Mouse (Mus musculus): Measurements from ENCODE around the gene Pebp1.
A peak's percentile ranks its signal among the peaks of the same experiment; 100 is the strongest.
"Not testable (repeated sequence)": the region's sequence is repeated elsewhere in the genome, so short reads cannot be mapped to it uniquely, and the experiment has no call there.

The Pebp1 gene

DNA sequence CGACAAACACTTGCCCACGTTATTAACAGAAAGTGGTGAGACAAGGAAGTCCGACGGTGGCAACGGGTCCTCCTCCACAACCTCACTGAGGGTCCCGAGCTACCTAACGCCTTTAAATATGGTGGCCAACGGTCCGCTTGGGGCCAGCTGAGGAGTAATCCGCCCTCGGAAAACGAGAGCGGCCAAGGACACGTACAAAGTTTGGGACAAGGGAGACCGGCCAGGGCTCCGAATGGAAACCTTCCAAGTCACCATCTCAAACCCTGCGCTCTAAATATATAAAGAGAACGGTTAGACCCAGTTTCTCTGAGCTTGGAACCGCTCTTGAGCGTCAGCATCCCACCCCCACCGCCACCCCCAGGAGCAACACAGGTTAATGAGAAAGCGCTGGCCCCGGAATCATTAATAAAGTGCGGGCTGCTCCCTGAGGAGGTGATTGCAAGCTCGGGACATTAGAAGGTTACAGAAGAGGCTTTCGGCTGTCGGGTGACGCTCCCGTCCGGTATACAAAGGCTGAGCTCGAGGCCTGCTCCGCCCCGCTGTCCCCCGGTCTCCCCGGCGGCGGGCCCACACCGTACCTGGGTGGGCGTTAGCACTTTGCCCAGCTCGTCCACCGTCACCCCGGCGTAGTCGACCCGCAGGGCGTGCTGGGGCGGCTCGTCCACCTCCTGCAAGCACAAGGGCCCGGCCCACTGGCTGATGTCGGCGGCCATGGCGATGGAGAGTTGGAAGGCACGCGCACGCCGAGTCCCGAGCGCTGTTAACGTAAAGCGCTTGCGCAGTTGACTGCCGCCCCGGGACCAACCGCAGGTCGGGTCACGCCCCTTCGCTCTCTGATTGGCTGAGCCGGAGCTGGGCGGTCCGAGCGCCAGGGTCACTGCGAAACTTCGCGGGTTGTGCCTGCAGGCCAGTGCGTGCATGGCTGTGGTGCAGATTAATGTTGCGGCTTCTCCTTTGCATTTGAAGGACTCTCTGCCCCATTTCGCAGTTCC is at the start of gene Pebp1:
TSS of gene Pebp1 (minus strand) at position 795 of the 992 bp plus-strand sequence.
- peak; percentile 94 for DNase-seq (ENCODE audit: low read depth, low spot score)

DNA sequence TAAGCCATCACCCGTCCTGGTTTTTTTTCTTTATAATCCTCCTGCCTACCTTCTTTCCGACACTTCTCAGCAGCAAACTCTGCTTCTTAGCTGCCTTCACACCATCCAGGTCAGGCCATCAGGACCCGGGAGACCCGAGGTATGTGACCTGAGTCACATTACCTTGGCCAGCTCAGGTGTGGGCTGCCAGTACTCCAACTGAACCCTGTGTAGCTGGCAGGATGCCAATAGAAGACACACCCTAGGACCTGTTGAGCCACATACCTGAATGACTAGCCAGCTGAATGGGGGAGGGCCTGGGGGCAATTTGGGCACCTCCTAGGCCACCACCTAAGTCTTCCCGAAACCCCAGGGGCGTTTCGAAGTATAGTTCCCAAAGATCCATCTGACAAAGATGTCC is 43.0 kb upstream of the Pebp1 start:
- DNase-seq (ENCODE audit: low read depth, low spot score), result no peak

DNA sequence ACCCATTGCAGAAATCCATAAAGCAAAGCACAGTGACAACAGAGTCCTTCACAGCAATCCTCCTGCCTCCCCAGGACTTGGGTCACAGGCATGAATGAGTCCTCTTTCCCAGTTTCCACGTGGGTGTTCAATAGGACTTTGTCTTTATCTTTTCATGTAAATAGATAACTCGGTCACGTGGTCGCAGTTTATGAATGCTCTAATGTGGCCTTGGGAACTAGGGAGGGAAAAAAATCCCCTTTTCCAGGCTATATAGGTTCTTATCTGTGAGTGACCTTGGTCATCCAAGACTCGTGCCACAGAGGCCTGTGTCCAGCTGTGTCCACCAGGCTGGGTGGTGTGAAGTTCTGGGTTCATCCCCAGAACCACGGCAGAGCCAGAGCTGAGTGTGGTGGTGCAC is 39.0 kb upstream of the Pebp1 start:
- no peak for DNase-seq (ENCODE audit: low read depth, low spot score)

GRCm38 (mm10) chr5:117323751-117324150 is 36.3 kb upstream of the Pebp1 start:
- DNase-seq (ENCODE audit: low read depth, low spot score), result no peak

GRCm38 (mm10) chr5:117318741-117319629 is 31.6 kb upstream of the Pebp1 start, which contains the start of gene Vsig10:
Vsig10 (plus strand) TSS chr5:117319083.
- DNase-seq (ENCODE audit: low read depth, low spot score), result peak; percentile 40

- no peak for DNase-seq (ENCODE audit: low read depth, low spot score)
These were observed 27.4 kb upstream of the Pebp1 start for GRCm38 (mm10) chr5:117314587-117315428.

DNA sequence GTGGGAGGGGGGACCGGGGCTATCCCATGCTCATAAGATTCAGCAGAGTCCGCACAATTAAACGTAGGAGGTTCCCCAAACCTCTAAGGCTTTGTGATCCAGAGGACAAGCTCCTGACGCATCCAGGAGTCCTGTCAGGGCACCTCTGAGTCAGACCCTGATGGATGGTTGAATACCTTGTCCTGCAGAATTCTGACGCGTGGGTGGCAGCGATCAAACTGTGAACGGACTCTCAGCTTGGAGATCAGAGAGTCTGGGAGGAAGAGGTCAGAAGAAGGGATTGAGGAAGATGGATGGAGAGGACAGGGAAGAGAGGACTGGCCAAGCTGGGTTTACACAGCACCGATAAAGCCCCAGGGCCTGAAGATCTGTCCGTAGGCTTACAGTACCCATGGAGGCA is 26.5 kb upstream of the Pebp1 start:
- no peak for DNase-seq (ENCODE audit: low read depth, low spot score)

DNA sequence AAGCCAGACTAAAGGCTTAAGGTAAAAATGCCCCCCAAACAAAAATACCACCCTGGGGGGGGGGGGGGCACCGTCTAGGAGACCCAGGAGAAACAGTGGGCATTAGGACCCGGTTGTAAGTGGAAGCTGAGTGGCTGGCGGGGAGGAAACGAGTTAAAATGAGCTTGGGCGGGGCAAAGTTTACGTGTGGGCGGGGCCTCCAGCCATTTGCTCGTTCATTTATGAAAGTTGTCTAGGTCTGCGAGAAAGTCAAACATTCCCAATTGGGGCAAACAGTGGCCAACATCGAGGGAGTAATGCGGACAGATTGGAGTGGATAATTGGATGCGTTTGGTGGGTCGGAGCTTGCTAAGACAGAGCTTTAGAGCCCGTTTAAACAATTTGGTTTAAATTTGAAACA is 26.0 kb upstream of the Pebp1 start:
- peak; percentile 19 for DNase-seq (ENCODE audit: low read depth, low spot score)

GRCm38 (mm10) chr5:117307699-117308098 is 20.3 kb upstream of the Pebp1 start:
- DNase-seq (ENCODE audit: low read depth, low spot score), result peak; percentile 69

- DNase-seq (ENCODE audit: low read depth, low spot score), result no peak
These were observed 19.4 kb upstream of the Pebp1 start for GRCm38 (mm10) chr5:117306826-117307225.

DNA sequence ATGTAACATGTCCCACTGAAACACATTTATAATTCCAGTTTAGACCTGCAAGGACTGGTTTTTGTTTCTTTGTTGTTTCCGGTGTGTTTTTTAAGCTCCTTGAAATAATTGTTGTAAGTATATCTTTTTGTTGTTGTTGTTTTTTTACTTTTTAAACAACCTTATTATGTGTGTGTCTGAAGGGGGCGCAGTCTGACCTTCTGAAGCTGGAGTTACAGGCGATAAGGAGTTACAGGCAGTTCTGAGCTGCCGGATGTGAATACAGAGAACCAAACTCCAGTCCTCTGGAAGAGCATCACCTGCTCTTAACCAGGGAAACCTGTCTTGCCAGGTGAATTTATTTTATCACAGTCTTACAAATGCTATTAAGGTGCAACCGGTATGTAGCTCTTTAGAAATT is 18.3 kb upstream of the Pebp1 start:
- DNase-seq (ENCODE audit: low read depth, low spot score), result no peak

DNA sequence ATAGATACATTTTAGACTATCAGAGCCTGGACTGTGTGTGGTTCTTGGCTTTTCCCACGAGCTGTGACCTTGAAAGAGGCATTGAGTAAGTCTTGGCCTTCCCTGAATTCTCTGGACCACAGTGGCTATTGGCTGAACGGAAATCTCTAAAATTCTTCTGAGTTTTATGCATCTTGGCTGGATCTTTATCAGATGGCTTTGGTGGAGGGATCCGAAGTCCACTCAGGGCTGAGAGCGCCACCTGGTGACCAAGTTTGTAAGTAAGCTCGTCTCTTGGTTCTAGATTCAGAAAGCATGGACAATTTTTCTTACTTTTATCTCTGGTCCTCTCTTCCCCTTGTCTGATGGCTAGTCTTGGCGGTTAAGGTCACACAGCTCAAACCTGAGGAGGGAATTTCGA is 17.5 kb upstream of the Pebp1 start:
- peak; percentile 65 for DNase-seq (ENCODE audit: low read depth, low spot score)

GRCm38 (mm10) chr5:117303691-117304579 is 16.5 kb upstream of the Pebp1 start:
- DNase-seq (ENCODE audit: low read depth, low spot score), result no peak

- DNase-seq (ENCODE audit: low read depth, low spot score), result no peak
These were observed 15.5 kb upstream of the Pebp1 start for GRCm38 (mm10) chr5:117302899-117303298.

- no peak for DNase-seq (ENCODE audit: low read depth, low spot score)
These were observed 7.6 kb upstream of the Pebp1 start for GRCm38 (mm10) chr5:117295011-117295410.

DNA sequence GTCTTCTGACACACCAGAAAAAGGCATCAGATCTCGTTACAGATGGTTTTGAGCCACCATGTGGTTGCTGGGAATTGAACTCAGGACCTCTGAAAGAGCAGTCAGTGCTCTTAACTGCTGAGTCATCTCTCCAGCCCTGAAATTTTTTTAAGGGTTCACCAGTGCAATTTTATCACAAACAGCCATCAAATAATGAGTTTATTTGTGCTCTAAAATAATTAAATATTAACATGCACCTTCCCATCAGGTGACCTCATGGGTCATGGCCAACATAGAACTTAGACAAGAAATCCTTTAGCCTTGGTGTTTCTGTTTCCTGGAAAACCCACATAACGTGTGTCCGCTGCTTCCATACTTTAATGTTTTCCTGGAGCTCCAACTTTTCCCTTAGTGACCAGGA is 6.4 kb upstream of the Pebp1 start:
- not testable (repeated sequence) for DNase-seq (ENCODE audit: low read depth, low spot score)

- no peak for DNase-seq (ENCODE audit: low read depth, low spot score)
These were observed 5.1 kb upstream of the Pebp1 start for GRCm38 (mm10) chr5:117292547-117292946.

- DNase-seq (ENCODE audit: low read depth, low spot score), result no peak
These were observed 3.9 kb upstream of the Pebp1 start for GRCm38 (mm10) chr5:117291312-117291711.

DNA sequence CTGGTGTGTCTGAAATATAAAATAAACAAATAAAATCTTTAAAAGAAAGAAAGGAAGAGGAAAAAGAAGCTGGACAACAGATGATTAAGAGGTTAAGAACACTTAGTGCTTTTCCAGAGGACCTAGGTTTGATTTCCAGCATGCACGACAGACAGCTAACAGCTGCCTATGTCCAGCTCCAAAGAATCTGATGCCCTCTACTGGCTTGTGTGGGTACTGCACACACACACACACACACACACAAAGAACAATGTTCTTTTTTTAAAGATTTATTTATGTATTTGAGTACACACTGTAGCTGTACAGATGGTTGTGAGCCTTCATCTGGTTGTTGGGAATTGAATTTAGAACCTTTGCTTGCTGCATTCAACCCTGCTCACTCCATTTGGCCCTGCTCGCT is 2.7 kb upstream of the Pebp1 start:
- no peak for DNase-seq (ENCODE audit: low read depth, low spot score)

GRCm38 (mm10) chr5:117289646-117290045 is 2.2 kb upstream of the Pebp1 start:
- DNase-seq (ENCODE audit: low read depth, low spot score), result no peak

All from CD4-positive helper T cell, adult 2 months (primary cell).